Mouse (Mus musculus): Measurements from ENCODE around the gene Selenbp1. TPM values are rescaled to one million over a fixed set of nuclear protein-coding genes. Genes with fewer than 3 reads are reported as not detected.
"Not testable (repeated sequence)": the region's sequence is repeated elsewhere in the genome, so short reads cannot be mapped to it uniquely, and the experiment has no call there.

Selenbp1 gene
- polyA plus RNA-seq, 1 experiment from 2014 or later: 9.0 TPM

DNA sequence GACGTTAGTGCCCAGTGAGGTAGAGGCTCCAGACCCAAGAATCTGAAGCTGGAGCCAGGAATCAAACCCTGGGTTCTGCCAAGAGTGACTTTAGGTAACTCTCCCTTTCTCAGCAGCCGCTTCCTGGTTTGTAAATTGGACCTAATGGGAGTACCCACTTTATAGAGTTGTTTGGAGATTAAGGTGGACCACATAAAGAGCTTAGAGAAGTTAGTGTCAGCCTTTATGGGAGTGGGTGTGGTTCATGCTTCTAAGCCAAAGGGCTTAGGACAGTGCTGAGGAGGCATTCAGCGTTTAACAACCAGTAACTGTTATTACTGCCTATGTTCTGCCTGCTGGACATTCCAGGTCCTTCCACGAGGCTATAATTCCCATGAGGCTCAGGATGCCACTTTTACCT, 14.0 kb upstream of the Selenbp1 start:
- Histone ChIP-seq H3K27me3 (no peaks in the 10 kb centered on the region), H3K36me3 (no peaks in the 10 kb centered on the region), H3K4me3 (replicated peaks) (no peak overlapping the region), H3K9me3 (no peaks in the 10 kb centered on the region), H3K27ac (no peak overlapping the region), H3K4me1 (replicated peaks) (0 out of 2 replicates have a peak, but pooled peaks cover 3% of the 10 kb centered on the region), H3K9ac (replicated peaks) (no peak overlapping the region), H3K4me2 (replicated peaks) (no peak overlapping the region)
- no peak for ATAC-seq
- 84% methylated on average over 4 of the region's 4 CpGs for WGBS

- no peaks in the 10 kb centered on the region for H3K36me3 ChIP-seq
- no peaks in the 10 kb centered on the region for H3K27me3 ChIP-seq
Observed at GRCm38 (mm10) chr3:94921104-94921503, 11.8 kb upstream of the Selenbp1 start.

GRCm38 (mm10) chr3:94922333-94922732, 10.5 kb upstream of the Selenbp1 start:
- H3K4me2 ChIP-seq (replicated peaks): no peak overlapping the region
- H3K9me3 ChIP-seq: no peaks in the 10 kb centered on the region
- ATAC-seq: no peak
- 0 out of 2 replicates have a peak, but pooled peaks cover 3% of the 10 kb centered on the region for H3K4me1 ChIP-seq (replicated peaks)
- H3K27ac ChIP-seq: no peak overlapping the region
- no peak overlapping the region for H3K4me3 ChIP-seq (replicated peaks)
- H3K9ac ChIP-seq (replicated peaks): no peak overlapping the region
- no peaks in the 10 kb centered on the region for H3K27me3 ChIP-seq
- whole genome bisulfite sequencing: 69% methylated on average over 3 of the region's 3 CpGs
- no peaks in the 10 kb centered on the region for H3K36me3 ChIP-seq

More at GRCm38 (mm10) chr3:94921104-94921503, 11.8 kb upstream of the Selenbp1 start:
- Histone ChIP-seq H3K27ac (no peak overlapping the region), H3K9me3 (no peaks in the 10 kb centered on the region), H3K4me3 (replicated peaks) (no peak overlapping the region), H3K4me1 (replicated peaks) (0 out of 2 replicates have a peak, but pooled peaks cover 3% of the 10 kb centered on the region), H3K9ac (replicated peaks) (no peak overlapping the region), H3K4me2 (replicated peaks) (no peak overlapping the region)
- WGBS: 55% methylated on average over 3 of the region's 3 CpGs
- ATAC-seq: no peak

DNA sequence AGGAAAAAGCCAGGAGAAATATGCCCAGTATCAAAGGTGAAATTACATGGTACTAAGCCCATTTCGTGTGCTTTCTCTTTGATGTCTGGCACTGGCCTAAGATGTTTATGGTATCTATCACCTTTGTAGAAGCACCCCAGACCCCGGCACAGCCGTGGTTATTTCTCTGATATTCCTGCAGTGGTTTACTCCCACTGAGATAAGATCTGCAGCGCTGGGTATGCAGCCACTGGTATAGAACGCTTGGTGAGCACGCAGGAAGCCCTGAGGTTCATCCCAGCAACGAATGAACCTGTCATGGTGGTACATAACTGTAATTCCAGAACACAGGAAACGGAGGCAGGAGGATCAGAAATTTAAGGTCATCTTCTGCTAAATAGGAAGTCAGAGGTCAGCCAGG, 8.2 kb upstream of the Selenbp1 start:
- ATAC-seq: no peak
- no peaks in the 10 kb centered on the region for H3K27me3 ChIP-seq
- H3K27ac ChIP-seq: no peak overlapping the region
- no peaks in the 10 kb centered on the region for H3K36me3 ChIP-seq
- no peaks in the 10 kb centered on the region for H3K4me1 ChIP-seq (replicated peaks)
- H3K9ac ChIP-seq (replicated peaks): no peak overlapping the region
- 80% methylated on average over 8 of the region's 8 CpGs for WGBS
- no peaks in the 10 kb centered on the region for H3K9me3 ChIP-seq
- no peak overlapping the region for H3K4me2 ChIP-seq (replicated peaks)
- no peak overlapping the region for H3K4me3 ChIP-seq (replicated peaks)

DNA sequence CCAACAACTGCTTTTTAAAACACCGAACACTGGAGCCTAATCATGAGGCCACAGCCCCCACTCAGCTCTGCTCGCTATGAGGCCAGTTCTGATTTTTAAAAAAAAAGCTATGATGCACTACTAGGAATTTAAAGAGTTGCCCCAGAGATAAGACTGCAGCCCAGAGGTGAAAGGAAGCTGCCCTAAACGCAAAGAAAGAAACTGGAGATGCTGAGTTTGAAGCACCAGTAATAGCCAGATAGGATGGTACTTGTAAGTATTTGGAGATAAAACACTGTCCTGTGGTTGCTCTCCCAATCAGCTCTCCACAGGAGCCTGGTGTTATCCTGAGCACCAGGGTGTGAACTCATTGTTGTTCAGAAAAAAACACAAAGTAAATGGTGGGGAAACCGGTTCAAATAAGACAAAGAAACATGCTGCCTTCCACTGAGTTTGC, 6.5 kb upstream of the Selenbp1 start:
- not testable (repeated sequence) for H3K27me3 ChIP-seq; H3K27ac ChIP-seq; H3K4me2 ChIP-seq (replicated peaks); H3K36me3 ChIP-seq; ATAC-seq; H3K9me3 ChIP-seq; H3K9ac ChIP-seq (replicated peaks); H3K4me3 ChIP-seq (replicated peaks); H3K4me1 ChIP-seq (replicated peaks)
- 45% methylated on average over 4 of the region's 4 CpGs for WGBS

DNA sequence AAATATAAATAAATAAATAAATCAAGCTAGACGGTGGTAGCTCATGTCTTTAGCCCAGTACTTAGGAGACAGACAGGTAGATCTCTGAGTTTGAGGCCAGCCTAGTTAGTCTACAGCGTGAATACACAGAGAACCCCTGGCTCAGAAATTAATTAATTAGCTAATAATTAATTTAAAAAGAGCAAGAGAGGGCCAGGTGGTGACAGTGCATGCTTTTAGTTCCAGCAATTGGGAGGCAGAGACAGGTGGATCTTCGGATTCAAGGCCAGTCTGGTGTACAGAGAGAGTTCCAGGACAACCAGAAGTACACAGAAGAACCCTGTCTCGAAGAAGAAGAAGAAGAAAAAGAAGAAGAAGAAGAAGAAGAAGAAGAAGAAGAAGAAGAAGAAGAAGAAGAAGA, 3.9 kb upstream of the Selenbp1 start:
- H3K4me1 ChIP-seq (replicated peaks): peaks cover 11% of the 10 kb centered on the region
- not testable (repeated sequence) for H3K27ac ChIP-seq; ATAC-seq; H3K4me3 ChIP-seq (replicated peaks); H3K36me3 ChIP-seq; H3K9ac ChIP-seq (replicated peaks); H3K4me2 ChIP-seq (replicated peaks); H3K27me3 ChIP-seq; H3K9me3 ChIP-seq
- 85% methylated on average over 4 of the region's 4 CpGs for WGBS

- not testable (repeated sequence) for H3K4me2 ChIP-seq (replicated peaks); H3K9me3 ChIP-seq; H3K27ac ChIP-seq; ATAC-seq; H3K36me3 ChIP-seq; H3K9ac ChIP-seq (replicated peaks); H3K27me3 ChIP-seq; H3K4me3 ChIP-seq (replicated peaks)
- H3K4me1 ChIP-seq (replicated peaks): peaks cover 11% of the 10 kb centered on the region
- WGBS: 45% methylated on average over 7 of the region's 7 CpGs
Observed at GRCm38 (mm10) chr3:94930386-94931266, 2.2 kb upstream of the Selenbp1 start.

DNA sequence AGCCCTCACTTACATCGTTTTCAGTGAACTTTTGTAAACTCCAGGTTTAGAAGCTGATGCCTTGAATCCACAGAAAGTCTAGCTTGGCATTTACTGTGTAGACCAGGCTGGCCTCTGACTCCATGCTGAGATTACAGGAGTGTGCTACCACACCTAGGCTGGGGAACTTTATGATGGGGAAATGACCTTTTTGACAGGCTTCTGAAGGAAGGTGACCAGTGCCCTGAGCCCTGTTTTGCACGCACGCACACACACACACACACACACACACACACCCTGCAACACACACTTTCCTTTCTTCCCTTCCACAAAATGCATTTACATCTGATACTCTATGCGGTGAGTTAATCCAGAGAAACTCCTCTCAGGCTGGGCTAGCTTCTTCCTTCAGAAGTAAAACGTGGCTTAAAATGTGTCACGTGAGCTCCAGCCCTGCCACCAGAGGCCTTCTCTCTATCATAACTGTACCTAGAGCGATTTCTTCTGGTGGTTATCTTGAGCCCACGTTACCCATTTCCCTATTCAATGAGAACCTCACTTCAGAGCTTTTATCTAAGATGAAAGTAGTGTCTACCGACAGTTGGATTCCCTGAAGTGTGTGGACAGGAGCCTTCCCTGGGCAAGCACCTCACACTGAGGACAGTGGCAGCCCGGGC, 1.3 kb upstream of the Selenbp1 start:
- not testable (repeated sequence) for H3K4me3 ChIP-seq (replicated peaks); H3K36me3 ChIP-seq; H3K9ac ChIP-seq (replicated peaks)

DNA sequence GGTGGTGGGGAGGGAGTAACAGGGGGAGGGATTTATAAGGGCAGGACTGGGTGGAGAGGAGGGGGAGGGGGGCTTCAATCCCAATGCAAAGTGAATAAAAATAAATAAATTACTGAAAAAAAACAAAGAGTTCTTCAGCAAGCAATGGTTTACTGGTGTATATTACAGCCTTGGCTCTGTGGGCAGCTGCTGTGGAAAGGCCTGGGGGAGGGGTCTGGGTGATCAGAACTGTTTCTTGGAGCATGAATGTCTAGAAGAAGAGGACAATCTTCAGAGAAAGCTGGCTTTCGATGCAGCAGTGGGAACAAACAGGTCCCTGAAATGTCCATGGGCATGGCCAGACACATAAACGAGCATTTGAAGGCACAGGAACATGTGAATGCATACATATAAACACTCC, 577 bp upstream of the Selenbp1 start:
- H3K4me1 ChIP-seq (replicated peaks): peaks cover 11% of the 10 kb centered on the region
- not testable (repeated sequence) for H3K27ac ChIP-seq; H3K27me3 ChIP-seq; H3K9ac ChIP-seq (replicated peaks); H3K36me3 ChIP-seq; H3K4me2 ChIP-seq (replicated peaks); H3K9me3 ChIP-seq; ATAC-seq; H3K4me3 ChIP-seq (replicated peaks)
- 73% methylated on average over 2 of the region's 2 CpGs for WGBS

More for the DNA sequence above, 1.3 kb upstream of the Selenbp1 start:
- peaks cover 11% of the 10 kb centered on the region for H3K4me1 ChIP-seq (replicated peaks)
- ATAC-seq; H3K9me3 ChIP-seq; H3K4me2 ChIP-seq (replicated peaks); H3K27ac ChIP-seq; H3K27me3 ChIP-seq: not testable (repeated sequence)
- 70% methylated on average over 10 of the region's 10 CpGs for WGBS

- not testable (repeated sequence) for H3K4me3 ChIP-seq (replicated peaks); H3K36me3 ChIP-seq; ATAC-seq; H3K27ac ChIP-seq; H3K9me3 ChIP-seq; H3K4me2 ChIP-seq (replicated peaks); H3K27me3 ChIP-seq; H3K9ac ChIP-seq (replicated peaks)
- no CpG with 5 or more reads among the region's 2 CpGs for WGBS
- H3K4me1 ChIP-seq (replicated peaks): peaks cover 11% of the 10 kb centered on the region
Observed at GRCm38 (mm10) chr3:94933604-94934003, 748 bp downstream of the Selenbp1 start.

- H3K27me3 ChIP-seq; H3K9ac ChIP-seq (replicated peaks); H3K4me3 ChIP-seq (replicated peaks); H3K9me3 ChIP-seq; H3K4me2 ChIP-seq (replicated peaks); H3K27ac ChIP-seq; H3K36me3 ChIP-seq; ATAC-seq: not testable (repeated sequence)
- peaks cover 11% of the 10 kb centered on the region for H3K4me1 ChIP-seq (replicated peaks)
- WGBS: 97% methylated on average over 3 of the region's 3 CpGs
Observed at GRCm38 (mm10) chr3:94934564-94934963, 1.7 kb downstream of the Selenbp1 start.

GRCm38 (mm10) chr3:94935332-94935731, 2.5 kb downstream of the Selenbp1 start:
- peaks cover 11% of the 10 kb centered on the region for H3K4me1 ChIP-seq (replicated peaks)
- H3K4me2 ChIP-seq (replicated peaks); H3K27me3 ChIP-seq; H3K4me3 ChIP-seq (replicated peaks); H3K9ac ChIP-seq (replicated peaks); ATAC-seq; H3K9me3 ChIP-seq; H3K36me3 ChIP-seq; H3K27ac ChIP-seq: not testable (repeated sequence)
- 90% methylated on average over 3 of the region's 3 CpGs for WGBS

All from midbrain, embryonic 13.5 days (tissue).